Mouse (Mus musculus): Measurements from ENCODE around the gene Xpnpep2.

Gene Xpnpep2

DNA sequence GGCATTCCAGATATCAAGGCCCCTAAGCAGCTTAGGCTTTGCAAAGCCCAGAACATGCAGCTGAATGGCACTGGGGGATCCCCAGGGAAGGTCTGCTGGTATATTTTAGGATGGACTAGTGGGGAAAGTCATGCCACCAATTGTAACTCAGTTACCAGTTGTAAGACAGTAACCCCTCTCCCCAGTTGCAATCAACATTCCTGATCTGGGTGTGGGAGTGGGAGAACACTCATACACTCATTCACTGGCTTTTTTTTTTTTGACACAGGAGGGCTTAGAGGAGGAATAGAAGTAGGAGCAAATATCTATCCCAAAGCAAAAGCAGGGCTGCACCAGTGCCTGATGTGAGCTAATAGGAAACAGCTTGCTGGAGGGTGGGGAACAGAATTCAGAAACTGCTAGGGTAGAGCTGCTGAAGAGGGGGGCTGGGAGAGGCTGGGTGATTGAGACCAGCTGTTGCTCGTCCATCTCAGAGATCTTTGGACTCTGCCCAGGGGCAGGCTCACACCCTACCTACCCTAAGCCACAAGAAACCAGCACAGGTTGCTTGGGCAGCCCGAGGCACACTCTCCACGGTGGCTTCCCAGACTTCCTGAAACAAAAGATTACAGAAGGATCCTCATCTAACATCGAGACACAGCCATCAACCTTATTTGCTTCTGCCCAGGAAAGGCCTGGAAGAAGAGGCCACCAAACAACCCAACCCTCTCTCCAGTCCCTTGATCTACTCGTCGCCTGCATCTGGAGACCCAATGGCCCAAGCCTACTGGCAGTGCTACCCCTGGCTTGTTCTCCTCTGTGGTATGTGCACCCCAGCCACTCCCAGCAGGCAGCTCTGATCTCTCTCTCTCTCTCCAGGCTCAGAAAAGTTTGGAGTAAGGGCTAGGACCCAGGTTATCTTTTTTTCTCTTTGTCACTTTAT lies at the start of gene Xpnpep2:
Gene Xpnpep2 (plus strand): TSS at position 332 of the 922 bp plus-strand sequence.
- DNase-seq: peak; percentile 37

DNA sequence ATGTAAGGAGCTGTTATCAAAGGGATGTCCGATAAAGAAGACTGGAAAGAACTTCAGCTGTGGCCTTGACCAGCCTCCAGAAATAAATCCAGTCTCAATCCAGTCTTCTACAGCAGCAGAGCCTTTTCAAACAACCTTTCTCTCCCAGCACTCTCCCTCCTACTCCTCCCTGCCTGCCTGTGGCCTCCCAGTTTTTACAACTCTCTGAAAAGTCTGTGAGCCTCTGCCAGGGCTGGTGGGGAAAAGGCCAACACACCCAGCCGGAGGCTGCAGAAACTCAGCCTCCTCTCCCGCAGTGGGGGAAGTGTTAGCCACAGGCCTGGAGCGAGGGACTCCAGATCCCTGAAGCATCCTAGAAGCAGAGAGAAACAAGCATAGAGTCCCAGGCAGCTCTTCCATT lies 46.0 kb upstream of the Xpnpep2 start:
- no peak for DNase-seq

DNA sequence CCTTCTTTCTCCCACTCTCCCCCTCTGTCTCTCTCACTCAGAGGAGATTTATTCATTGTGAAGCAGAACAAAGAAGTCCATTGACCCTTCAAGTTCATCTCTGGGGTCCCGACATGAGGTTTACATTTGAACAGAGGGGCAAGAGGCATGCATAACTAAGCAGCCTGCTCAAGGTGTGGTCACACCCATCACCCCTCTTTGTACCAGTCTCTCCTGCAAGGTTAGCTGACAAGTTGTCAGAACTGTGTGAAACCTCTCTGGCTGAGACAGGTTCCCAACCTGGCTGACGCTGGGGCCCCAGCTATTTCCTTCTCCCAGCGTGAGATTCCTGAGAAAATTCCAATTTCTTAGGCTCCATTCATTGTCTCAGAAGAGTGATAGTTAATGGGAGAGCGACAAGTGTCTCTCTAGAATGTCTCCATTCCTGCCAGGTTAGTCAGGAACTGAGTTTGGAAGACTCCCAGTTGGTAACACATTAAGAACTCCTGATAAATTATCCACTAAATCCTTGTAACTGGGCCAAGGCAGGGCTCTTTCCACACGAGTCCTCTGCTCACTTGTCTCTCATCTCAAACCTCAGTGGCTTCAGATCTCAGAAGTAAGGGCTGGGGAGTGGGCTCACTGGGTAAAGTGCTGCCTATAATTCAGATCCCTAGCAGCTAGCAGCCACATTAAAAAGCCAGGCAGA lies 44.2 kb upstream of the Xpnpep2 start:
- no peak for DNase-seq

DNA sequence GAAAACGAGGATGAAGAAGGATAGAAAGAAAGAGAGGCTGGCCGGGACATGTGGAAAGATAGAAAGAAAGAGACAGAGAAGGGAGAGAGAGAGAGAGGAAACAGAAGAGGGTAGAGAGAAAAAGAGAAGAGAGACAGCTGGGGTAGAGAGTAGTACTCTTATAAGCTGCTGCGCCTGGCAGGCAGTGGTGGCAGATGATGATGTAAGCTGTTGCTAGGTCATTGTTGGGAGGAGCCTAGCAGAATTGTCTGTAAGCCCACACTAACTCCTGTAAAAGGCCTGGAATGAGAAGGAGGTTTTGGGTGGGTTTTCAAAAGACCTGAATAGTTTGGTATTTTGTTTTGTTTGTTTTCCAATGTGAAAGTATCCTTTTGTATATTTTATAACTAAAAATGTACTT lies 41.6 kb upstream of the Xpnpep2 start:
- DNase-seq: peak; percentile 9

DNA sequence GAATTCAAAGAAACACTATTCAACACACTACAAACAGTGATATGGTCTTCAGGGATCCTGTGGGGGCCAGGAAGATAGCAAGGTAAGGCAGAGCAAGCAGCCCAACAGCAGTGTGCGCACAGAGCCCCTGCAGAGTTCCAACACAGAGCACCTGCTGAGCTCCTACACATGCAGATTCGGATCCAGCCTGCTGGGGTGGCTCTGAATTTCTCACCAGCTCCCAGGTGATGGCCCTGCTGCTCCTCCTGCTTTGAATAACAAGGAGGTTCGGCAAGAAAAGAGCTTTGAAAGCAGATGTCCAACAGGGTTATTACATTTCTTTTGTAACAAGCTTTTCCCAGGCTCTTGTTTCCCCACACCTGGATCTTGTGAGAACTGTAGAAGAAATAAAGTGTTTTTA lies 36.6 kb upstream of the Xpnpep2 start:
- no peak for DNase-seq

DNA sequence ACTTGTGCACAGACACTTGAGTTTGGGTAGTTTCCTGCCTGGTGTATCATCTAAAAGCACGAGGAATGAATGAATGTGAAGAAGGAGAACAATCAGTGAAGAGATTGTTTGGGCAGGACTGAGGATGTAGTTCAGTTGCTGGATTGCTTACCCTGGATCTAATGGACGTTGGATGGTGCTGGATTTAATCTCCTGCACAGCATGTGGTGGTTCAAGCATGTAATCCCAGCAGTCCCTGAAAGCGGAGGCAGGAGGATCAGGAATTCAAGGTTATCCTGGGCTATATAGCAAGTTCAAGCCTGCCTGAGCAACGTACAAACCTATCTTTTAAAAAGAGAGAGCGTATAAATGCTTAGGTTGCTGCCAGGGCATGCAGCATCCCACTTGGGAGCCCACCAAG lies 36.1 kb upstream of the Xpnpep2 start:
- DNase-seq: no peak

DNA sequence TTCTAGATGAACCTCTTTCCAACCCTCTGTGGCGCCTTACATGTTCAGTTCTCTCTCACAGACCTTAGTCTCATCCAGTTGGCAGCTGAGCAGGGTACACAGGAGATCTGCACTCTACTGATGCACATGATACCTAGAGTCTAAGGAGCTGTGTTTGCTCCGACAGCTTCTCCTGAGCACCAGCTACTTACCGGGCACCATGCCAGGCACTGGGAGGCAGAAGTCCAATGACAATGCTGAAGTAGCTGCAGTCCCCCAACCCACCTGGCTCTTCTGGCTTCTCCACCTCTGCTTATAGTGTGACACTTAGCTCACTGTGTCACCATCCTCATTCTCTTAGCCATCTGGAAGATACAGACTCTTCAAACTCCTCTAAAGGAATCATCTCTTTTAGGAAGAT lies 33.8 kb upstream of the Xpnpep2 start:
- DNase-seq: no peak

DNA sequence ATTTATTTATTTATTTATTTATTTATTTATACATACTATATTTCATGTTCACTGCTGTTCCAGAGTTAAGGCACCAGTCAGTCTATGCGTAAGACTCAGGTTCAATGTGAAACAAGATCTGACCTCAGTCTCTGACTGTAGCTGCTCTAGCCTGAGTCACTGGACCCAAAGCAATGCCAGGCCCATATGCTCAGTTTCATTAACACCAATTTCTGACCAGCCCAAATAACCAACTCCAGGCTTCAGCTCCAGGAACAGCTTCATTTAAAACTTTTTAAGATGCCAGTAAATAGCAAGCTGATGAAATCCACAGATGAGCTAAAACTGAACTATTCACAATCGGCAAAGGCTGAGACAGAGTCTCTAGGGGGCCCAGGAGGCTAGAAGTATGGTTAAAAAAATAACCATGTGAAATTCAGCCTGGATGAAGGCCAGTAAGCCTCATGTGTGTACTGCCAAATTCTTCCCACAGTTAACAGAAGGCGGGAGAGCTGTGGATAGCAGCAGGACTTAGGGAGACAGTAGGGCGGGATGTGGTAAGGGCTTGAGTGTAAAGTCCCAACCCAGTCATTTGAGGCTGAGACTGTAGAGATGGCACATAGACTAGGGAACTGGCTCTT lies 31.6 kb upstream of the Xpnpep2 start:
- DNase-seq: peak; percentile 10

DNA sequence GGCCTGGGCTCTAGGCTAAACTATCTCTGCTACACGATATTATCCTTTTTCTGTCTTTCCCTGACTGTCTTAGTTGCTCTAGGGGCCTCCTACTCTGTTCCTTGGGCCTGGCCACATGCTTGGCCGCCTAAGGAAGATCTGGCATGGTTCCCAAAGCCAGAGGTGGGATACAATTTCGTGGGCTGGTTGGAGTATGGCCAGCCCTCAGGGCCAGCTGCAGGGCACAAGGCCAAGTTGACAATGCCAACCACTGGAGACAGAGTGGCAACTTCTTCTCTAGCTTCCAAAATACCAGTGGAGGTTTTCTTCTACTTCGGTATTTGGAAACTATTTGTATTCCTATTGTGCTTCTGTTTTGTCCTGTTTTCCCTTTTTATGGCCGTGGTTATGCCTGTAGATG lies 26.2 kb upstream of the Xpnpep2 start:
- no peak for DNase-seq

DNA sequence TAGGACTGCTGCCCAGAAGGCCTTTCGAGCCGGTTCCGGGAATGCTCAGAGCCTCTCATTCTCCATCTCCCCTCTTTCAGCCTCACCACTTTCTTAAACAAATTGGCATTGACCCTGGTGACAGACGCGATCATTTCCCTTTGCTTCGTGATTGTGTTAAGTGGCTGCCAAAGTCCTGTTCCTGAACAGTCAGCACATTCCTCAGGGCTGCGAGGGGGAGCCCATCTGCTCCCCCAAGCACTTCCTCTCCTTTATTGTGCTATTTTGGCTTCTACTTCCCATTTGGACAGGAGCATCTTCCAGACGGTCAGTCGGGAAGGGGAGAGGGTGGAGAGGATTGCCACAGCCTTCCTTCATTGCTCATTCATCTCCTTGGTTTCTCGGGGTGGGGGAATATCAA lies 16.4 kb upstream of the Xpnpep2 start:
- peak; percentile 21 for DNase-seq

DNA sequence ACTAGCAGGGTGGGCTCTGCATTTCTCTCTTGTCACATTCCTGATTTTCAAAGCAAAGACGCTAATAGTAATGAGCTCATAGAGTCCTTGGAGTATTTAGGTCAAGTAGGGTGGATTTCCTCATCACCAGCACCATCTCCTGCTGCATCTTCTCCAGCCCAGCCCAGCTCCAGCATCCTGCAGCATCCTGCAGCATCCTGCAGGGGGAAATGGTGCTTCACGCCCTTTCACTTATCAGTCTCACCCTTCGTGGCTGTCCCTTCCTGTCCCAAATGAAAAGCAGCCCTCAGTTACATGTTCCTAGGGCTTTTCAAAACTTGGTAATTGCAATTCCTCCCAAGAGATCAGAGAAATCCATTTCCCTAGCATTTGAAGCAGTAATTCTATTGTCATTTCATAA lies 15.0 kb upstream of the Xpnpep2 start:
- DNase-seq: peak; percentile 34

DNA sequence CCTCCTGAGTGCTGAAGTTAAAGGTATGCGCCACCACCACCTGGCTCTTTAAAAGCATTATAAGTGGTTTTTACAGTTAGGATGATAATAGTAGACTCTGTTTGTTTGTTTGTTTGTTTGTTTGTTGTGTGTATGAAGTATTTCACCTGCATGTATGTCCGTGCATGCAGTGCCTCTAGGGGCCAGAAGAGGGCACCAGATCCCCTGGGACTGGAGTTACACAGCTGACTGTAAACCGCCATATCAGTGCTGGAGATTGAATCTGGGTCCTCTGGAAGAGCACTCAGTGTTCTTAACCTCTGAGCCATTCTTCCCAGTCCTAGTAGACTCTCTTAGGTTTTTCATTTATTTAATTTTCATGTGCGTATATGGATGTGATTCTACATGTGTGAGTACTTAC lies 13.9 kb upstream of the Xpnpep2 start:
- DNase-seq: peak; percentile 24

DNA sequence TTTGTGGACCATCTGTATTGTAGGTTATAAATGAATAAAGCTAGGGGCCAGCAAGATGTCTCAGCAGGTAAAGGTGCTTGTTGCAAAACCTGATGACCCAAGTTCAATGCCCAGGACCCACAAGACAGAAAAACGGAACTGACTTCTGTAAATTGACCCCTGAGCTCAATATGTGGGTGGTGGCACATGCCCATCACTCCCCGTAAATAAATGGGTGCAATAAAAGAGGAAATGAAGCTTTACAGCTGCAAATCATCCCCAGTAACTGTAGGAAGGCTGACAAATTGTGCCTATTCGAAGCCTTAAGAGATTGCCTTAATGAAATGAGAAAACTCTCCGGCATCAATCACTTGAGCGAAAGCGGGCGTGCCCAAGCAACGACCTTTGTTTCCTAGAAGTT lies 11.9 kb upstream of the Xpnpep2 start:
- no peak for DNase-seq

DNA sequence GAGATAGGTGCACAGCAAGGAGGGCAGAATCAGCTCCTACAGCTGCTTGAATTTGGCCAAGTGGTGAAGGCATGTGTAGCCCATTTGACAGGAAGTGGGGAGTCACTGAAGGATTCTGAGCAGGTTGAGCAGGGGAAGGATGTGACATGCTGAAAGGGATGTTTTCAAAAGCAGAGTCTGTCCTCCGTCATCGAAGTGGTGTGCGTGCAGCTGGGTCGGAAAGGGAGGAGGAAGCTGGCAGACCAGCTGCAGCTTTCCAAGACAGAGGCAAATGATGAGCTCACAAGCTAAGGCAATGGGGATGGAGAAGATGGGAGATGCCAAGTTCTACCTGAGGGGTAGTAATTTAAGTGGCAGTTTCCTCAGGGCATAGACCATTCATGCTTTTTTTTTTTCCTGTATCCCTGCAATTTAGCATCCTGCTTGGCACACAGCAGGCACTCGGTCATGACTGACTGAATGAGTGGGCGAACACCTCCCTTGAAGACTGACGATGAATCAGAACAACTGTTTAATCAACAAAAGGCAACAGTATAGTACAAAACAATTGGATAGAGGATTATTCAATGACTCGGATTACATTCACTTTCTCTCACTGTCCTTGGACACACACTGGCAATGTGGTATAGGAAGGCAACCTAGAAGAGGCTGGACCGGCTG lies 9.9 kb upstream of the Xpnpep2 start:
- DNase-seq: peak; percentile 14

DNA sequence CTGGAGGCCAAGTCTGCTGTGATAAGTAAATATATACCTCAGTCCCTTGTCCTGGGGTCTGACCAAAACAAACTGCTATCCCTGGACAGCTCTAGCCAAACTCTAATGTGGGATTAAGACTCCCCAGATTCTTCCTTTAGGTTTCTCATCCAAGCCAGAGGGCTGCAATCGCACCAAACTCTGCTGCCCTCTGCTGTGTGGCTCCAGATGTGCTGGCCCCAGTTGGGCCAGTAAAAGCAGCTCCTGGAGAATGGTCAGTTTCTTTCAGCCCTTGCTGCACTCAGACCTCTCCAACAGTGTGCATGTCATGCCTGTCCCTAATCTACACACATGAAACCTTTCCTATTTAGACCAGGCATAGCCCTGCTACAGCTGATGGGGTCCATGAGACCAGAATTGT lies 8.7 kb upstream of the Xpnpep2 start:
- peak; percentile 42 for DNase-seq

DNA sequence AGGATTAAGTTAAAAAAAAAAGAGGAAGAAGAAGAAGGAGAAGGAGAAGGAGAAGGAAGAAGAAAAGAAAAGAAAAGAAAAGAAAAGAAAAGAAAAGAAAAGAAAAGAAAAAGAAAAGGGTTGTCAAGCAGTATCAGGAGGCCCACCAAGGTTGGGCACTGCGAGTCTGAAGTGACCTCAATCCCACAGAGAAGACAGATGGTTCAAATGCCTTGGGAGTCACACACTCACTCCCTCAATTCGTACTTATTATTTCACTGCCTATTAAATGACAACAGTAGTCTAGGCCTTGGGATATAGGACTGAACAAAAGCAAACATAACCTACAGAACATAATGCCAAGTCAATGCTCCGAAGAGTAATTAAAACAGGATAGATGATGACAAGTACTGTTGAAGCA lies 5.3 kb upstream of the Xpnpep2 start:
- DNase-seq: no peak

DNA sequence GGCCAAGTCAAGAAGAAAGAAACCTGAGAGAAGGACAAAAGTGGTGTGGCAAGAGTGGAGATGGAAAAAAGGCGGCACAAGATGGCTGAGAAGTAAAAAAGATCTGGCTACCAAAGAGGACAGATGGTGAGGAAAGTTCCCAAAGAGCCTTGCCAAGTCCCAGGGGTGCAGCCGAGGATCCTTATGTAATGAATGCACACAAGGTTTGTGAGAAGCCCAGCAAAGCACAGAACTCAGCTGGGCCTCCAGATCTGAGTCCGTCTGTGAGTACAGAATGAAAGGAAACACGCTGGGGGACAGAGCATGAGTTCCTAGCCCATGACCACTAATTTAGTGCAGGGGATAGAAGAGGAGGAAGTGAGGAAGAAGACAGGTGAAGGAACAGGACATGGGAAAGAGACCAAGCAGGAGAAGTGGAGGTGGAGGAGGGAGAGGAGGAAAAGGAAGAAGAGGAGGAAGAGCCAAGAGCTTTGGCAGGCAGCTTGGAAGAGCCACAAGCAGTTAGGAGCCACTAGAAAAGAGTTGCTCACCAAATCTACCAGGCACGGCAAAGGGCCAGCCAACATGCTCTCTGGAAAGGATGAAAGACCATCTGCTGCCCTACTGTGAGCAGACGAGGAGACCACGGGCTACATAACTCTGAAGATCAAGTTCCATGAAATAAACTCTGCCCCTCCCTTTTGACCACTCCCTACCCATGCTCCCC lies 3.6 kb upstream of the Xpnpep2 start:
- no peak for DNase-seq

DNA sequence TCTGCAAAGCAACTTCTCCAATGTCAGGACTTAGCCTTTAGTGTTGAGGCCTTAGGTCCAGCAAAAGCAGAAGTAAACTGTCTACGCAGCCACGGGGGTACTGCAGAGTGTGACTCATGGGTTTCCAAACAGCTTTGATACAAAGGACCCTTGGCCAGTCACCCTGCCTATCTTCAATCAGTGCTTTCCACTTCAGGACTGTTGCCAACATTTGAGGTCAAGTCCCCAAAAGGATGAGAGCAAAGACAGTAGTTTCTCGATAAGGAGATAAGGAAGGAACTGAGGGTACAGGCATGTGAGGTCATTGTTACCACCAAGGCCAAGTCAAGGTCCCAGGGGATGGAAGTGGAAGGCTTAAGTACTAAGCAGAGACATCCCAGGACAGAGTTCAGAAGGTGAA lies 2.3 kb upstream of the Xpnpep2 start:
- peak; percentile 18 for DNase-seq

DNA sequence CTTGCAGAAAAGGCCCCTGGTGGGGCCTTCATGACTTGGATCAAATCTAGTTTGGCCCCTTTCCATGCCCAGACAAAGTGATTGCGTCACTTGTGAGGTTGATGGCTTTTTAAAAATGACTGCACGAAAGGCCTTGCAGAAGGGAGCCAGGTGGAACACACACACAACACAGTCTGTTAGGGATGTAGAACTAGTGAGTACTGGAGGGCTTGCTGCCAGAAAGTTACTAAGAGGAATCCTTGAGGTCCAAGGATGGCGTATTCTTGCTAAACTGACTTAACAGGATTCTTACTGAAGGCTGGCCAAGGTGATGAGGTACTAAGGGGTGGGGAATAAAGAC lies 761 bp downstream of the Xpnpep2 start:
- no peak for DNase-seq

DNA sequence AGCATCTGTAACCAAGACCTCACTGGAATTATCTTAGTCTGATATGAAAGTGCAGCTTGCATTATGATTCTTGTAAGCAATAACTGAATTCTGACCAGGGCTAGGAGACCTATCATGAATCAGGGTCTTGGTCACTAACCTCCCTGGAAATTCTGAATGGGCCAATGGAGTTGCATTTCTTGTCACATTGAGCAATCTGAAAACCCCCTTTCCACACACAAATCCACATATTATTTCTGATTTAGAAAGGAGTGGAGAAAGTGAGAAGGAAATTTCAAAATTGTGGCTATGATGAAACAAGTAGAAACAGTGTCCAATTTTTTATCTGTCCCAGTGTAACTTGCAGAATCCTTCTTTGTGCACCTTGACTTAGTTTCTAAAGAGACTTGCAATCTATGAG lies 10.8 kb downstream of the Xpnpep2 start:
- no peak for DNase-seq

DNA sequence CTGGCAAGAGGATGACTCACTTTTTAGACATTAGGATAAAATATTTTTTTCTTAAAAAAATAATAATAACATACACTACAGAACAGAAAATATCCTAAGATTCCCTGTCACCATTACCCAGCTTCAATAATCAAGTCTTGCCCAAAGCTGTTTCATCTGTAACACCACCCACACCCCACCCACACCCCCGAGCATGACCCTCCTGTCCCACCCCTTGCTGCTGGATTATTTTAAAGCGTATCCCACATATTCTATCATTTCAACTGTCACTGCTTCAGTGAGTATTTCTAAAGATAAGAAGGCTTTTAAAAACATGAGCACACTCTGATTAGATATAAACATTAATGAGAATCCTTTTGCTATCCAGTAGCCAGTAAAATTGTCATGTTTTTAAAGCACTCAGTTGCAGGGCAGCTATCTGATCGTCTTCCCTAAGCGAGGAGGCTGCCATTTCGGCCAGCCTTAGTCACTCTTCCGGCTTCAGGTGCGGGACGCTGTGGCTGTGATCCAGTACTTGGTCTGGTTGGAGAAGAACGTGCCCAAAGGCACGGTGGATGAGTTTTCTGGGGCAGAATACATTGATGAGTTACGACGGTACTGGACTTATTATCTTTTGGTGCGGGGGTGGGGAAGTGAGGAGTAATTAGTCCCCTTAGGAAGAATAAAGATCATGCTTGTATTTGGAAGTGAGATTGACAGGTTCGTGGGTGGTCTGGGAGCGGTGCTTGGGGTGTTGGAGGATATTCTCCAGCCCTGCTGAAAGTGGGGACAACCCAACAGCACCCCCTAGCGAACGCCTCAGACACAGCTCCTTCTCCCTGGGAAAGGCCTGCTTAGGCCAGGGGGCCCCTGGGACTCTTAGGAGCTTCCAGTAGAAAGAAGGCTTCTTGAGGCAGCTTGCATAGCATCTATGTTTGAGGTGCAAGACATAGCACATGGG lies 15.9 kb downstream of the Xpnpep2 start:
- peak; percentile 81 for DNase-seq
